Mouse (Mus musculus) kidney, postnatal 4 days (tissue): ENCODE results near the gene Stra8.
A peak's percentile ranks its signal among the peaks of the same experiment; 100 is the strongest.

Experiments used
- DNase-seq, 2 experiments: peaks; one replicate each; pipeline ENCODE4 v3.0.0; 2021; ENCODE audit warnings: mixed read lengths in 2 of 2

The Stra8 gene

GRCm38 (mm10) chr6:34943499-34943898, 23.5 kb downstream of the Stra8 start:
- no peak for DNase-seq

- no peak for DNase-seq
Observed at GRCm38 (mm10) chr6:34946486-34947079, 26.6 kb downstream of the Stra8 start.

- DNase-seq, result peak in 1 of 2 experiments; percentile 11
Observed at GRCm38 (mm10) chr6:34948461-34948860, 28.5 kb downstream of the Stra8 start.

DNA sequence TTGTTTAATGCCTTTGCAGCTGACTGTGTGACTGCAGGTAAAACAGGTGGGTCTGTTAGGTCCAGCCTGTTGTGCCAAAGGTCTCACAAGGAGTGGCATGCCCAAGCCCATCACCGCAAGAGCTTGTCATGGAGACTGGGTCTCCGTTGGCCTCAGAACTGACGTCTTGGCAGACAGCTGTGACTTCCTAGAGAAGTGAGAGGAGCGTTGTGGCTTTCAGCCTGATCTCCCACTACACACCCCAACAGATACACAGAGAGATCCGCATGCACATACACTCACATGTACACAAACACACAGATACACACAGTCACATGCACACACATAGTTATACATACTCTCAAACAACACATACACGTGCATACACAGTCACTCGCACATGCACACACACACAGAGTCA, 31.6 kb downstream of the Stra8 start:
- DNase-seq, result no peak

- peak in 1 of 2 experiments; percentile 11 for DNase-seq
Observed at GRCm38 (mm10) chr6:34951956-34952667, 32.1 kb downstream of the Stra8 start.

DNA sequence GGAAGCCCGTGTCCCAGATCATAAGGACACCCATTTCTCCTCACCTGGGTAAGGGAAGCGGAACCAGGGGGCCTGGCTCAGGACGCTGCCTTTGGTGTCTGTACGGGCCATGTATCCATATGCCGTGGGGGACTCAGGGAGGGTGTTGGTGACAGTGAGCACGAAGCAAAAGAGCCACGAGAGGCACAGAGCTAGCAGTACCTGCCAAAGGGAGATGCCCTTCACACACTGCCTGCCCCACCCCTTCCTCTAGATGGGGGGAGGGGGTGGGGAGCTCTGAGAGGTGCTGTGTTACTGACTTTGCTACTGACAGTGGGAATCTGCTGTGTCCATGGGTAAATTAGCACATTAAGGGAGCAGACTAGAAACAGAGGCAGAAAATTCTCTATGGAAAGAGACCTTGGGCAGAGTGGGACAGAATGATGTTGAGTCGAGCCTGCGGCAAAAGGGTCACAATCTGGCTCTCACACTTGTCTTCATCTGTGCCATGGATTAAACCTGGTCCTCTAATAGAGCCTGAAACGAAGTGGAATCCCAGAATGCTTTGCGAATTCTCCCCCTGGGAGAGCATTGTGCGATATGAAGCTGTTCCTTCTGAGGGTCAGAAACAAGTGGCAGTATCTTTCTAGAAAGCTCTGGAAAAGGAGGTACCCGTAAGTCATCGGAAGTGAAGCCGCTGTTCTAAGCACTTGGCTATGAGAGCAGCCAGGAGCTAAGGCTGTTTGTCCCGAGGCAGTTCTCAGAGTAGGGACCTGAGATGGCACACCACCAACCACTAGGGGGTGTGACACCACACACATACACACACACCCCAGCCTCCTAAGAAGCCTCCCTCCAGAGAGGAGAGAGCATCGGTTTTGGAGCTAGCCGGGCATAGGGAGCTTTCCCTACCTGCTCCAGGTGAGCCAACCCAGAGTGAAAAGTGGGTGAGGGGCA, 35.2 kb downstream of the Stra8 start:
- DNase-seq, result peak; percentile 20 to 39

DNA sequence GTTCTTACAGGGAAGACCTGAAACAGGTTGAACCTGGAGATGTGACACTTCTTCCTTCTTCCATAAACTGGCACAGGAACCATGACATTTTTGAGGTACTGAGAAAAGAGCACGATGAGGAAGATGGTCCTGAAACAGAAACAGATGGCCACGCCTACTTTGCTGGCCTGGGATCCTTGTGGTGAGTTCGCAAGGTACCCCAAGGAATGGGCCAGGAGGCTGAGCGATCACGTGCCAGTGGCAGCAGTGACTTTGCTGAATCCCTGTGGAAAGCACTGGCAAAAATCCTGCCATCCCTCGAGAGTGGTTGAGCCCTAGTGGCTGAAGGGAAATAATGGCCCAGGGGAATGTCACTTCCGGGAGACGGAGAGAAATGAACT, 35.9 kb downstream of the Stra8 start:
- no peak for DNase-seq

DNA sequence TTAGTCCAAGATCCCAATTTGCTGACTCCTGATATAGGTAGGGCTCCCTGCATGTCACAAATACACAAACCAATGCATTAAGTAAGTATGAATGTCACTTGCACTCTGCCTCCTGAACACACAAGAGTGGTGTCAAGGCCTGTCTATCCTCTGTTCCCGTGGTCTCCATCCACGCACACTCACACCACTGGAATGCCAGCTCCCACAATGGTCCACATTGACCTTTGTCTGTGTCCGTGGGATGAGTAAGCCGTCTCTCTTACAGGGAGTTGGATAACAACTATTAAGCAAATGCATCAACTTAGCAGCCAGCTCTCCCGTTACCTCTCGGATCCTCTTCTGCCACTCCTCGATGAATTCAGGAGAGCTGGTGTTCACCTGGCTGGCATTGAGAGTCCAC, 39.2 kb downstream of the Stra8 start:
- DNase-seq, result no peak

GRCm38 (mm10) chr6:34964550-34964949, 44.6 kb downstream of the Stra8 start:
- no peak for DNase-seq

- no peak for DNase-seq
Observed at GRCm38 (mm10) chr6:34965819-34966539, 46.0 kb downstream of the Stra8 start.

DNA sequence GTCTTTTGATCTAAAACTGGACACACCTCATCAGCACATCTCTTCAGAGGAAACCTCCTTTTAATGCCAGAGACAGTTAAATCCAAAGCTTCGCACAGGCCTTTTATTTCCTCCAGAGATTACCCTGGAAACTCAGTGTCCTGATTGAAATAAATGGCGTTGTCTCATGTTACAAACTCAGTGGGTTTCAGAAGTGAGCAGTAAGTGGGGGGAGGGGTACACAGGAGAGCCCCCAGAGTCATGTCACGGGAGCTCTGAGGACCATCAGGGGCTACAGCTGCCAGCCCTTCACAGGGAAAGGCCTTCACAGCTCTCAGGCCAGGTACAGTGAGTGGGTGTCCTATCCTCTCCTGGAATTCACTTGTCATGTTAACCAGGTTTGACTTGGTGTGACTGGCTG, 51.2 kb downstream of the Stra8 start:
- DNase-seq, result no peak

DNA sequence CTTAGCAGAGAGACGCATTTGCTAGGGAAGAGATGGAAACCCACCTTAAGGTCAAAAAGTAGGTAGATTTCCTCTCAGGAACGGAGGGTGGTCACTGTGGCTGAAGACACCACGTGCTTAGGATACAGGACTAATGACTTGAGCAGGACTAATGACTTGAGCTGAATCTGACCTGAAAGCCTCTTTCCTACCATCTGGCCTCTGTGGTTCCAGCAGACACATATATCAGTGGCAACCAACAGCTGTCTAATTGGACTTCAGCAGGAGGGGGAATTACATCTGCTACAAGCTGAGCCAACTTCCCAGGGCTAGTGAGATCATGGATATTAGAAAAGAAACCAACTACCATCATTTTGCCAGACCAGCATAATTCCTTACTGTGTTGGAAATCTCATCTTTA, 59.3 kb downstream of the Stra8 start:
- no peak for DNase-seq

GRCm38 (mm10) chr6:34980661-34981060, 60.7 kb downstream of the Stra8 start:
- DNase-seq, result no peak

DNA sequence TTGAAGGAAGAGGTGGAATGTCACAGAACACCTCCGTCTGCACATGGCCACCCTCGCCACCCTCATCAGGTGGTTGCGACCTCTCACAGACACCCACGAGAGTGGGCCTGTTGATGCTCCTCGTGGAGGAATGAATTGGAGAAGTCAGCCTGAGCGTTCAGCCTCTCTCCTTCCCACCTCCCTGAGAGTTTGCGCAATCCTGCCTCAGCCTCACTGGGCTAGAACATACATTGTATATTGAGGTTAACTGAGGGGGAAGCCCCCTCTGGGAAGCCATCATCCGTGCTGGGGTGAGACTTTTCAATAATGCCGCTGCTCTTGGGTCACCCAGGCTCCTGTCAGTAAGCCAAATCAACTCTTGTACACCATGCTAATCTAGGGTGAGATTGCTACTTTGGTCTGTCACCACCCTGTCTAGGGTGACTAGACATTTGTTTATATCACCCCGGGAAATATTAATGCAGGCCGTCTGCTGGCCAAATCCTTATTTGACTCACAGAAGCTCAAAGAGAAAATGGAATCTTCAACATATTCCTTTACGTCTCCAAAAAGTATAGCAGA, 67.2 kb downstream of the Stra8 start:
- DNase-seq, result no peak

DNA sequence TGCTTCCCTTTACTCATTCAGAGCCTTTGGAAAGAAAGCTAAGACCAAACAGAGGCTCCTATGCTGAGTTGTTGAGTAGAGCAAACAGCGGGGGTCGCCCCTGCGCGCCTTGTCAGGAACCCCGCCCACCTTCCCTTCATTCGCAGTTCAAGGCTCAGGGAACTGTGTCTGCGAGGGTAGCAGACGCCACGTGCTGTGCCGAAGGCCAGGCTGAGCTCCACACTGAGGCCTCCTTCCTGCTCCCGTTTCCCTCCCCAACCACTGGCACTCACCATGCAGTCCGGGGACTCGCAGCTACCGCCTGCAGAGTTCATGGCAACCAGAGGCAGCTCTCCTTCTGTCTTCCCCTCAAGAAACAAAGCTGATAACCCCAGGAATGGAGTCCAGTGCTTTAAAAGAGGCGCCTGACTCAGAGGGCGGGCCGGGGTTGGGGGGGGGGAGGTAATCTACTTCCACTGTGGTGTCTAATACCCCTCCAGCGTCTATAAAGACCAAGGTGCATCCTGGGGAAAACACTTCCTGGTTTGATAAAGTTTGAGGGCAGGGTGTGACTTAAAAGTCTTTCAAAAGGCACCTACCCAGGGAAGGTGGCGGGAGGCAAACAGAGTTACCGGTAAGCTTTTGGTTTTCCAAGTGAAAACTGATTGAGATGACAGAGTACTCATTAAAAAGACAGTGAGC, 68.3 kb downstream of the Stra8 start, which contains the start of gene Slc23a4:
Slc23a4 (minus strand) TSS at position 324 of the 681 bp plus-strand sequence.
- peak; percentile 21 to 27 for DNase-seq
